Mouse (Mus musculus) embryonic facial prominence, embryonic 10.5 days (tissue): ENCODE data around the gene Pnpla7. TPM values are rescaled to one million over a fixed set of nuclear protein-coding genes. Genes with fewer than 3 reads are reported as not detected.
A peak's percentile ranks its signal among the peaks of the same experiment; 100 is the strongest.

Experiments
- DNase-seq: peaks from one replicate; pipeline ENCODE4 v3.0.0-alpha.2; 2017; ENCODE audit warnings: low spot score
- H3K27ac ChIP-seq: fragments of 300-500 bp; sonication (generic); replicated peaks from 2 replicates; pipeline ENCODE4 v1.5.1; 2016; ENCODE audit warnings: mild to moderate bottlenecking
- H3K27me3 ChIP-seq: fragments of 300-500 bp; sonication (generic); replicated peaks from 2 replicates; pipeline ENCODE4 v1.6.1; 2016; ENCODE audit warnings: low read depth, mild to moderate bottlenecking; ENCODE audit not compliant: poor library complexity, severe bottlenecking
- H3K36me3 ChIP-seq: fragments of 300-500 bp; sonication (generic); replicated peaks from 2 replicates; pipeline ENCODE4 v1.6.1; 2016; ENCODE audit warnings: mild to moderate bottlenecking, moderate library complexity
- H3K4me1 ChIP-seq: fragments of 300-500 bp; sonication (generic); 2 replicates; pipeline ENCODE4 v1.6.1; 2016
- H3K4me3 ChIP-seq: fragments of 300-500 bp; sonication (generic); 2 replicates; pipeline ENCODE4 v1.5.1; 2016; ENCODE audit warnings: mild to moderate bottlenecking, moderate library complexity
- H3K9me3 ChIP-seq: fragments of 300-500 bp; sonication (generic); 2 replicates; pipeline ENCODE4 v1.6.1; 2016; ENCODE audit warnings: mild to moderate bottlenecking
- WGBS: fragments of 180-500 bp; shearing (Covaris S2); methylation state at CpG from one replicate; pipeline ENCODE4 v1.1.7; 2016; 5-methylcytosine and 5-hydroxymethylcytosine counted together
- polyA plus RNA-seq: library from polyadenylated mRNA; unstranded; fragments of >200 nt; fragmentation: Nextera tagmentation; extraction: Ambion mirVana; gene quantifications from 2 replicates; pipeline ENCODE4 v1.2.1, GENCODE M21; 2016

Pnpla7 gene
- polyA plus RNA-seq, 1 experiment from 2014 or later = 6.1 TPM

DNA sequence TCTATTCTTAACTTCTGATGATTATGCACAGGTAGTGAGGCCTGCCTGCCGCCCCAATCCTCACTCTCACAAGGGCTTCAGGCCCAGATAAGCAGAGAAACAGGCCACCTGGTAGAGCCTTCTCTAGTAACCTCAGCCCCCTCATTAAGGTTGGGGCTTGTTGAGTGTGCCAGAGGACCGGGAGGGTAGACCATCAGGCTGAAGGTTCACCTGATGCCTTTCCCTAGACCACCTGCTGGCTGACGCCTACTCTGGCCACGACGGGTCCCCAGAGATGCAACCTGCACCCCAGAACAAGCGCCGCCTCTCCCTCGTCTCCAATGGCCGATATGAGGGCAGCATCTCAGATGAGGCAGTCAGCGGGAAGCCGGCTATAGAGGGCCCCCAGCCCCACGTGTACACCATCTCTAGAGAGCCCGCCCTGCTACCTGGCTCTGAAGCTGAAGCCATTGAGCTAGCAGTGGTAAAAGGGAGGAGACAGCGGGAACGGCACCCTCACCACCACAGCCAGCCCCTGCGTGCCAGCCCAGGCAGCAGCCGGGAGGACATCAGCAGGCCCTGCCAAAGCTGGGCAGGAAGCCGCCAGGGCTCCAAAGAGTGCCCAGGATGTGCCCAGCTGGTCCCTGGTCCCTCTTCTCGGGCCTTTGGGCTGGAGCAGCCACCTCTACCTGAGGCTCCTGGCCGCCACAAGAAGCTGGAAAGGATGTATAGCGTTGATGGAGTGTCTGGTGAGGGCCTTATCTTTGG is 79.7 kb downstream of the Pnpla7 start:
- WGBS = 89% methylated on average over 21 of the region's 21 CpGs
- Histone ChIP-seq H3K9me3 (no peaks in the 10 kb centered on the region), H3K4me1 (peaks cover 24% of the 10 kb centered on the region), H3K27ac (no peak overlapping the region), H3K4me3 (peak overlapping the region; percentile 95), H3K36me3 (peaks cover 52% of the 10 kb centered on the region), H3K27me3 (no peaks in the 10 kb centered on the region)
- DNase-seq = no peak

DNA sequence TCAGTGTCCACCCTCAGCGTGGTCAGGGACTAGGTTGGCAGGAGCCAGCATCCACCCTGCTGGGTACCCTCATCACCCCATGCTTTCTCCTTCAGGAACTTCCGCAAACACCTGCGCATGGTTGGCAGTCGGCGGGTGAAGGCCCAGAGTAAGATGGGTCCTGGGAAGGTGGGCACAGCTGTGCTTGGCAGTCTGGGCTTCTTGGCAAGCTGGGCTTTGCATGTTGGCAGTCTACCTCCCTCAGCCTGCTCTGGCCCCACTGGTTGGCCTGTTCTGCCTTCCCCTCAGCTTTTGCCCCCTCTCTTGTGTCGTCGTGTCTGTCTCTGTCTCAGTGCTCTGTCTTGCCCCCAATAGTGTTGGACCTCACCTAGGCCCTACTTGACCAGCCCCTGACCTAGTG is 83.1 kb downstream of the Pnpla7 start:
- 93% methylated on average over 7 of the region's 7 CpGs for WGBS
- no peak overlapping the region for H3K4me3 ChIP-seq
- H3K4me1 ChIP-seq = peaks cover 21% of the 10 kb centered on the region
- no peaks in the 10 kb centered on the region for H3K27me3 ChIP-seq
- H3K9me3 ChIP-seq = no peaks in the 10 kb centered on the region
- no peak for DNase-seq
- H3K27ac ChIP-seq = no peak overlapping the region
- H3K36me3 ChIP-seq = peaks cover 76% of the 10 kb centered on the region

DNA sequence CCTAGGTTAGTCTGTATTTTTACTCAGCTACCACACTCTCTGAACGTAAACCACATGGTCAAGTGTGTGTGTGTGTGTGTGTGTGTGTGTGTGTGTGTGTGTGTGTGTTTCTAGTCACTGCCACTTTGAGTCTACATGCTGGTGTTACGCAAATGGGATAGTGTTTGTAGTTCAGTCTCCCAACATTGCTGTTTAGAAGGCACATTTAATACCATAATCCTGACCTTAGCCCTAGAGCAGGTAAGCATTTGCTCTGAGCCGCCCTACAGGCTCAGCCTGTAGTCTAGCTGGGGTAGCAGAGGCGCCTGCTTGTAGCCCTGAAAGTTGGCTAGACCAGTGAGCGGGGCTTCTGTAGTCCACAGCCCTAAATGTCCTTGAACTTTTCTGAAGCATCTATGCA is 87.7 kb downstream of the Pnpla7 start:
- WGBS = 90% methylated on average over 5 of the region's 5 CpGs
- peaks cover 47% of the 10 kb centered on the region for H3K36me3 ChIP-seq

DNA sequence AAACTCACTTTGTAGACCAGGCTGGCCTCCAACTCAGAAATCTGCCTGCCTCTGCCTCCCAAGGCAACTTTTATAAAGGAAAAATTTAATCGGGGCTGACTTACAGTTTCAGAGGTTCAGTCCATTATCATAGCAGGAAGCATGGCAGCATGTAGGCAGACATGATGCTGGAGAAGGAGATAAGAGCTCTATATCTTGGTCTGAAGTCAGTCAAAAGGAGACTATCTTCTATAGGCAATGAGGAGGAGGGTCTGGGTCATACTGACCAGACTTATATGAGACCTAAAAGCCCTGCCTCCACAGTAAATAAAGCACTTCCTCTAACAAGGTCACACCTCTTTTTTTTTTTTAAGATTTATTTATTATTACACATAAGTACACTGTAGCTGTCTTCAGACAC is 88.5 kb downstream of the Pnpla7 start:
- Histone ChIP-seq H3K36me3 (peaks cover 40% of the 10 kb centered on the region), H3K4me3 (no peak overlapping the region), H3K9me3 (no peaks in the 10 kb centered on the region), H3K27ac (no peak overlapping the region), H3K4me1 (no peaks in the 10 kb centered on the region), H3K27me3 (no peaks in the 10 kb centered on the region)
- WGBS = 91% methylated on average over 1 of the region's 1 CpGs
- DNase-seq = no peak

More for the DNA sequence above, 87.7 kb downstream of the Pnpla7 start:
- Histone ChIP-seq H3K27me3 (no peaks in the 10 kb centered on the region), H3K9me3 (no peaks in the 10 kb centered on the region), H3K4me1 (no peaks in the 10 kb centered on the region), H3K27ac (no peak overlapping the region), H3K4me3 (no peak overlapping the region)
- DNase-seq = no peak

DNA sequence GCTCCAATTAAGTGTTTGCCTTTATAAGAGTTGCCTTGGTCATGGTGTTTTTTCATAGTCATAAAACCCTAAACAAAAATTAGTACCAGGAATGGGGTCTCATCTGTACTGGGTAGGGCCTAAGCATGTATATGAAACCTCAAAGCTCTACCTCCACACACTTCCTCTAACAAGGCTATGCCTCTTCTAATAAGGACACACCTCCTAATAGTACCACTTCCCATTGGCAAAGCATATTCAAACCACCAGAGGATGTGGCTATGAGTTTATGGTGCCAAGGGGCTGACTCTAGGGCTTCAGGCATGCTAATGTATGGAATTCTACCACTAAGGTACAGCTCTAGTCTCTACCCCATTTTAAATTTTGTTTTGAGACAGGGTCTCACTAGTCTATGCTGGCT is 89.7 kb downstream of the Pnpla7 start:
- Histone ChIP-seq H3K4me1 (no peaks in the 10 kb centered on the region), H3K4me3 (no peak overlapping the region), H3K9me3 (no peaks in the 10 kb centered on the region), H3K36me3 (peaks cover 27% of the 10 kb centered on the region), H3K27ac (no peak overlapping the region), H3K27me3 (no peaks in the 10 kb centered on the region)
- no peak for DNase-seq

DNA sequence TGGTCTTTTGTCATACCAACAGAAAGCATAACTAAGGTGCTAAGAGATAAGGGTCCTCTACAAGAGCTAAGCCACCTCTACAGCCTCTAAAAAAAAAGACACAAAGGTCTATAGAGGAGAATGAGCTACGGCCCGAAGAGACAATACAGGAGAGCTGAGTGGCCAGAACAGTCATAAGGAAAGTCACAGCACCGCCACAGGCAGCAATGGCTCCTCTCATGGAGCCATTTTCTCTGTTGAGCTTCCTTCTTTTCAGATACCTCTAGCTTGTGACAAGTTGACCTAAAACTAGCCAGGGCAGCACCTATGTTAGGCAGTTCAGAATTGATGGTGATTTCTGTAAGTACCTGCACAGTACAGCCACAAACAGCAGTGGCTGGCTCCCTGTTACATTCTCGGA is 90.7 kb downstream of the Pnpla7 start:
- no peak overlapping the region for H3K4me3 ChIP-seq
- WGBS = 77% methylated on average over 4 of the region's 4 CpGs
- H3K4me1 ChIP-seq = no peaks in the 10 kb centered on the region

DNA sequence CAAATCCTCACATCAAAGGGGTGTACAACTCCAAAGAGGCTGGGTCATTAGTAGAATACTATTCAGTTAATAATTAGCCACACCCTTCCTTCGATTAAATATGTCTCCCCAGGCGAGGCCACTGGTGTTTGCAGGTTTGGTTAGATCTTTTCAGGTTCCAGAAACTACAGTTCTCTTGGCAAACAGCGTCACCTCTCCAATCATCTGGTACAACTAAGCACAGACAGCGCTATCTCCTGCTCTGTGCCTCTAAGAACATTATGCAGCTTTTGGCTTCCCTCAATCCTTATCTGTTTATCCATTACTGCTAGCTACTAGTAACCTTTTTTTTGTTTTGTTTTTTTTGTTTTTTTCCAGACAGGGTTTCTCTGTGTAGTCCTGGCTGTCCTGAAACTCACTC is 93.7 kb downstream of the Pnpla7 start:
- no peak for DNase-seq
- no peak overlapping the region for H3K4me3 ChIP-seq
- no peak overlapping the region for H3K27ac ChIP-seq
- 84% methylated on average over 4 of the region's 4 CpGs for WGBS
- H3K4me1 ChIP-seq = no peaks in the 10 kb centered on the region
- H3K9me3 ChIP-seq = no peaks in the 10 kb centered on the region
- no peaks in the 10 kb centered on the region for H3K27me3 ChIP-seq
- H3K36me3 ChIP-seq = no peaks in the 10 kb centered on the region

More for the DNA sequence above, 90.7 kb downstream of the Pnpla7 start:
- H3K9me3 ChIP-seq = no peaks in the 10 kb centered on the region
- H3K27ac ChIP-seq = no peak overlapping the region
- peaks cover 17% of the 10 kb centered on the region for H3K36me3 ChIP-seq
- H3K27me3 ChIP-seq = no peaks in the 10 kb centered on the region
- DNase-seq = no peak

DNA sequence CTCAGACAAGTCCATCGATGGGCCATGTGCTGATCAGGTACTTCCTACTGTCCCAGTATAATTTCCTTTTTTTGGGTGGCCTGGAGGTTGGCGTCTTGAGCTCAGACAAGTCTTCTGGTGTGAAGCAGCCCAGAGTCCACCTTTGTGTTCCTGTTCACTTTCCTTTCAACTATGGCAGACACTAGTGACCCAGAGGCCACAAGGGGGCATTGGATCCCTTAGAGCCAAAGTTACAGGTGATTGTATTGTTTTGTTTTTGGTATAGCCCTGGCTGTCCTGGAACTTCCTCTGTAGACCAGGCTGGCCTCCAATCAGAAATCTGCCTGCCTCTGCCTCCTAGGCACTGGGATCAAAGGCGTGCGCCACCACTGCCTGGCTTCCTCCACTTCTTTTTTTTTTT is 96.6 kb downstream of the Pnpla7 start:
- Histone ChIP-seq H3K27ac (no peak overlapping the region), H3K27me3 (no peaks in the 10 kb centered on the region), H3K4me1 (no peaks in the 10 kb centered on the region), H3K36me3 (no peaks in the 10 kb centered on the region), H3K4me3 (no peak overlapping the region), H3K9me3 (no peaks in the 10 kb centered on the region)
- WGBS = 88% methylated on average over 4 of the region's 4 CpGs
- DNase-seq = no peak

DNA sequence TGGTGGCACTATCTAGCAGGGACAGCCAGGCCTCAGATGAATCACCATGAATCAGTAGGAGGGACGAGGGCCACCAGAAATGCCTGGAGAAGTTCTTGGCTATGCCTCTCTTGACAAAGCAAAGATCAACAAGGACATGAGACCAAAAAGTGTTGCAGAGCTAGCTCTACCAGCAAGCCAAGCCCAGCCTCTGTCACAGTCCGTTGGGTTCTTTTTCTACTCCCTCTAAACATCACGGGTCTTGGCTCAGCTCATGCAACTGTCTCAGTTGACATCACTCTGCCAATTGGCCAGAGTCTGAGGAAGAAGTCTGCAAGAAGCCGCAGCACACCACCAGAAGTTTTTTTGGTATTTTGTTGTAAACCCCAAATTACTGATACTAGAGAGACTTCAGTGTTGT is 99.7 kb downstream of the Pnpla7 start:
- Histone ChIP-seq H3K27me3 (no peaks in the 10 kb centered on the region), H3K27ac (no peak overlapping the region), H3K4me1 (no peaks in the 10 kb centered on the region), H3K9me3 (no peaks in the 10 kb centered on the region), H3K36me3 (no peaks in the 10 kb centered on the region), H3K4me3 (no peak overlapping the region)
- DNase-seq = no peak
- WGBS = 74% methylated on average over 4 of the region's 4 CpGs

DNA sequence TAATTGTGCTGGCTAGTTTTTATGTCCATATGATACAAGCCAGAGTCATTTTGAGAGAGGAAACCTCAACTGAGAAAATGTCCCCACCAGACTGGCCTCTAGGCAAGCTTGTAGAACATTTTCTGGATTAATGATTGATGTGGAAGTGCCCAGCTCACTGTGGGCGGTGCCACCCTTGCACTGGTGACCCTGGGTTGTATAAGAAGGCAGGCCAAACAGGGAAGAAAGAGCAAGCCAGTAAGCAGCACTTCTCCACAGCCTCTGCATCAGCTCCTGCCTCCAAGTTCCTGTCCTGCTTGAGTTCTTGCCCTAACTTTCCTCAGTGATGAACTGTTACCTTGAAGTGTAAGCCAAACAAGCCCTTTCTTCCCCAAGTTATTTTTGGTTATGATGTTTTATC is 103.1 kb downstream of the Pnpla7 start:
- Histone ChIP-seq H3K9me3 (no peaks in the 10 kb centered on the region), H3K4me1 (no peaks in the 10 kb centered on the region), H3K36me3 (no peaks in the 10 kb centered on the region), H3K27me3 (no peaks in the 10 kb centered on the region), H3K27ac (no peak overlapping the region), H3K4me3 (no peak overlapping the region)
- DNase-seq = no peak
- 74% methylated on average over 1 of the region's 1 CpGs for WGBS

DNA sequence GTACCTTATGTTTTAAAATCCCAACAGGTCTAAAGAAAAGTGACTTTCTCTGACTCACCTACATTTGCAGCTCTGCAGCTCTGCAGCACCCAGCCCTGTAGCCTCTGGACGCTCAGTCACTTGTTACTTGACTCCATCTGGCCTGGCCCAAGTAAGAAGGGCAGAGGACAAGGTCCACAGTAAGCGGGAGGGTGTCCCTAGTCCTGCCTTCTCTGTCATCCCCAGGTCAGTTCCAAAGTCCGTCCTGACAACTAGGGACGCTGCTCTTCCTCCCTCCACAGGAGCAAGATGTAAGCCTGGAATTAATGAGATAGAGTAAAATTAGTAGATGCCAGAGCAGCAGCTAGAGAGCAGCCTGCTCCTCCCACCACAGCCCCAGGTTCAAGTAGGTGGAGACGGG is 104.2 kb downstream of the Pnpla7 start, which contains the start of gene Entpd8:
TSS of gene Entpd8 (plus strand) at position 229 of the 400 bp plus-strand sequence.
- H3K27ac ChIP-seq = no peak within 1 kb of the TSS
- WGBS = 62% methylated on average over 5 of the region's 5 CpGs
- H3K9me3 ChIP-seq = no peaks in the 10 kb centered on the region
- H3K36me3 ChIP-seq = no peaks in the 10 kb centered on the region
- no peaks in the 10 kb centered on the region for H3K27me3 ChIP-seq
- DNase-seq = no peak
- H3K4me1 ChIP-seq = no peaks in the 10 kb centered on the region
- H3K4me3 ChIP-seq = no peak within 1 kb of the TSS

DNA sequence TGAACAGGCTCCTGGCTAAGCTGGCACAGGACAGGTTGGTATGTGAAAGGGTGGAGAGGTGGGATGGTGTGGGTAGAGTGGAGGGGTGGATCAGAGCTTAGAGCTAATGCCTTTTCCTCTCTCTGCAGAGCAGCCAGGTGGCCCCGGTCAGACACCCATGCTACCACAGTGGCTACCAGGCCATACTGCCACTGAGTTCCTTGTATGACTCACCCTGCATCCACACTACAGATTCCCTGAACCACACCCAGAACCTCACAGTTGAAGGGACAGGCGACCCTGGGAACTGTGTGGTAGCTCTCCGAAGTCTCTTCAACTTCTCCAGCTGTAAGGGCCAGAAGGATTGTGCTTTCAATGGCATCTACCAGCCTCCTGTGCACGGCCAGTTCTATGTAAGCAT is 107.9 kb downstream of the Pnpla7 start:
- Histone ChIP-seq H3K27me3 (no peaks in the 10 kb centered on the region), H3K4me3 (no peak overlapping the region), H3K36me3 (no peaks in the 10 kb centered on the region), H3K4me1 (no peaks in the 10 kb centered on the region), H3K27ac (no peak overlapping the region), H3K9me3 (no peaks in the 10 kb centered on the region)
- no peak for DNase-seq
- 75% methylated on average over 4 of the region's 4 CpGs for WGBS

DNA sequence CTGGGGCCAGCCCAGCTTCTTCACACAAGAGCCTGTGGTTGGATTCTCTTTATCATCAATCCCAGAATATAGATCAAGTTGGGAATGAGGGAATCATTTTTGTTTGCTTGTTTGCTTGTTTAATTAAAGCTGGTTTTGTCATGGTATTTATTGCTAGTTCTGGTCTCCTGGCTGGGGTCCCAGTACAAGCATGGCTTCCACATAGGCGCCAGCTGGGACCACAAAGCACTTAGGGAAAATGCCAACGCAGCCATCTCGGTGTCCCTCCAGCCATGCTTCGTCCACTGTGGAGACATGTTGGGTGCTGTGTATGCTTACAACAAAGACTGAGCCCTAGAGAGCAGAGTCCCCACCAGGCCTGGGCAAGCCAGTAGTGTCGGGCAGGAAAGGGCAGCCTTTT is 109.7 kb downstream of the Pnpla7 start:
- Histone ChIP-seq H3K36me3 (no peaks in the 10 kb centered on the region), H3K4me1 (no peaks in the 10 kb centered on the region), H3K27me3 (no peaks in the 10 kb centered on the region), H3K27ac (no peak overlapping the region), H3K9me3 (no peaks in the 10 kb centered on the region), H3K4me3 (no peak overlapping the region)
- WGBS = 88% methylated on average over 5 of the region's 5 CpGs
- no peak for DNase-seq
